Mouse (Mus musculus) embryonic facial prominence, embryonic 14.5 days (tissue): ENCODE measurements at regions not wholly inside any gene's neighbourhood (a gene's known extent, or its start where the extent isn't known, plus 50 kb on each side); places are given as distances from the start of the nearest gene placed in this dataset.

Source experiments
- ATAC-seq: fragments of 200-750 bp; cut with Nextera tagmentation; 2 replicates; pipeline ENCODE4 v1.8.0; 2017; ENCODE audit warnings: low read depth, moderate number of reproducible peaks, moderate TSS enrichment
- DNase-seq: peaks from one replicate; pipeline ENCODE4 v3.0.0-alpha.2; 2015; ENCODE audit warnings: low spot score
- H3K27ac ChIP-seq: fragments of 300-500 bp; sonication (generic); replicated peaks from 2 replicates; pipeline ENCODE4 v1.5.1; 2014; ENCODE audit warnings: low read depth, mild to moderate bottlenecking, low read length, moderate library complexity
- H3K27me3 ChIP-seq: fragments of 300-500 bp; sonication (generic); replicated peaks from 2 replicates; pipeline ENCODE4 v1.6.1; 2014; ENCODE audit warnings: low read length; ENCODE audit not compliant: control insufficient read depth, insufficient read depth
- H3K36me3 ChIP-seq: fragments of 300-500 bp; sonication (generic); 2 replicates; pipeline ENCODE4 v1.6.1; 2014; ENCODE audit warnings: low read length, mixed read lengths; ENCODE audit not compliant: control insufficient read depth, insufficient read depth
- H3K4me1 ChIP-seq: fragments of 300-500 bp; sonication (generic); 2 replicates; pipeline ENCODE4 v1.6.1; 2014; ENCODE audit warnings: antibody characterized with exemption, low read length; ENCODE audit not compliant: control insufficient read depth, insufficient read depth
- H3K4me2 ChIP-seq: fragments of 300-500 bp; sonication (generic); 2 replicates; pipeline ENCODE4 v1.6.1; 2014; ENCODE audit warnings: low read depth, mild to moderate bottlenecking, low read length, moderate library complexity, mixed read lengths
- H3K4me3 ChIP-seq: fragments of 300-500 bp; sonication (generic); 2 replicates; pipeline ENCODE4 v1.5.1; 2014; ENCODE audit warnings: low read depth, mild to moderate bottlenecking, low read length
- H3K9ac ChIP-seq: fragments of 300-500 bp; sonication (generic); 2 replicates; pipeline ENCODE4 v1.6.1; 2014; ENCODE audit warnings: low read depth, mild to moderate bottlenecking, low read length, moderate library complexity, mixed read lengths
- H3K9me3 ChIP-seq: fragments of 300-500 bp; sonication (generic); 2 replicates; pipeline ENCODE4 v1.6.1; 2016; ENCODE audit warnings: low read length; ENCODE audit not compliant: control insufficient read depth
- WGBS: fragments of 180-500 bp; shearing (Covaris S2); extraction: QIAGEN DNeasy Blood & Tissue Kit; methylation state at CpG from one replicate; pipeline ENCODE4 v1.1.7; 2014; 5-methylcytosine and 5-hydroxymethylcytosine counted together

- no peak for DNase-seq
- Histone ChIP-seq H3K4me2 (no peak overlapping the region), H3K4me3 (no peak overlapping the region), H3K36me3 (no peaks in the 10 kb centered on the region), H3K9ac (no peak overlapping the region), H3K27me3 (no peaks in the 10 kb centered on the region), H3K4me1 (peaks cover 11% of the 10 kb centered on the region), H3K9me3 (no peaks in the 10 kb centered on the region), H3K27ac (no peak overlapping the region)
- ATAC-seq = no peak
- WGBS = 83% methylated on average over 3 of the region's 3 CpGs
These were observed 88.8 kb upstream of the Selenok start for GRCm38 (mm10) chr14:29879283-29879682.

- Histone ChIP-seq H3K27ac (peak overlapping the region; percentile 59), H3K9me3 (no peaks in the 10 kb centered on the region), H3K4me1 (peaks cover 6% of the 10 kb centered on the region), H3K9ac (no peak overlapping the region), H3K36me3 (no peaks in the 10 kb centered on the region), H3K4me2 (no peak overlapping the region), H3K27me3 (no peaks in the 10 kb centered on the region), H3K4me3 (no peak overlapping the region)
- WGBS = 50% methylated on average over 11 of the region's 11 CpGs
- no peak for ATAC-seq
- DNase-seq = peak; percentile 22
These were observed 85.3 kb upstream of the Selenok start for GRCm38 (mm10) chr14:29882666-29883344.

DNA sequence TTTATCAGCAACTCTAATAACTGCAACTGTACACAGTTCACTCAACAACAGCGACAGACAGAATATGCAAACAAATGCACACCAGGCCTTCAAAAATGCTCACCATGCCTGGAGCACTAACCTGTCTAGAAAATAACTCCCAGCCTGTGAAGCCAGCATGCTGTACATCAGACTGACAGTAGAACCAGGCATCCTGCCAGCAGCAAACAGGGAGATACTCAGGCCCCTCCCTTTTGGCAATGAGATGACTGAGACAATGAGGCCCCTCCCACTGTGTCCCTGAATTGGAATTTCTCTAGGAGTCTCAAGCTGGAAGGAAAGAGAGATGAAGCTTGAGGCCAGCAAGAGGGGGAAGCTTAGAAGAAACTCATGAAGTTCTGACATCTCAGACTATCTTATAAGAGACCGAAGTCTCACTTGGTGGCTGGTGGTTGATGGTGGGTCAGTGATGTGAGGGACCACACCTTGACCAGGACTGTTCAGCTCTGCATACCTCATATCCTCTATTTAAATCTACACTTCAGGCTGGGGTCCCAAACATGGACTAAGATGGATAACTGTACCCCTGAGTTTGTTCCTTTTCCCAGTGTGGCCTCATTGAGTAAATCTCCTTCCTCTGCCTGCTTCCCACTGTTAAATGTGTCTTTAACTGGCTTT, 72.6 kb upstream of the Selenok start:
- Histone ChIP-seq H3K9ac (no peak overlapping the region), H3K4me1 (peaks cover 13% of the 10 kb centered on the region), H3K9me3 (no peaks in the 10 kb centered on the region), H3K27ac (0 out of 2 replicates have a peak overlapping the region, but pooled peaks have one; percentile 36), H3K4me2 (no peak overlapping the region), H3K36me3 (no peaks in the 10 kb centered on the region), H3K4me3 (no peak overlapping the region), H3K27me3 (no peaks in the 10 kb centered on the region)
- DNase-seq (peak; percentile 95), ATAC-seq (peak; percentile 77)
- WGBS = 80% methylated on average over 2 of the region's 2 CpGs

GRCm38 (mm10) chr14:29895989-29896675, 72.0 kb upstream of the Selenok start:
- WGBS = 68% methylated on average over 6 of the region's 6 CpGs
- ATAC-seq = no peak
- no peaks in the 10 kb centered on the region for H3K27me3 ChIP-seq
- H3K9ac ChIP-seq = no peak overlapping the region
- no peak overlapping the region for H3K4me2 ChIP-seq
- 0 out of 2 replicates have a peak overlapping the region, but pooled peaks have one; percentile 36 for H3K27ac ChIP-seq
- DNase-seq = no peak
- H3K4me1 ChIP-seq = peaks cover 13% of the 10 kb centered on the region
- H3K9me3 ChIP-seq = no peaks in the 10 kb centered on the region
- H3K4me3 ChIP-seq = no peak overlapping the region
- no peaks in the 10 kb centered on the region for H3K36me3 ChIP-seq

- H3K27me3 ChIP-seq = no peaks in the 10 kb centered on the region
- no peaks in the 10 kb centered on the region for H3K36me3 ChIP-seq
- no peak overlapping the region for H3K9ac ChIP-seq
- 78% methylated on average over 6 of the region's 6 CpGs for WGBS
- no peak overlapping the region for H3K4me2 ChIP-seq
- no peak overlapping the region for H3K27ac ChIP-seq
- H3K4me1 ChIP-seq = peaks cover 1% of the 10 kb centered on the region; the same call in 1 of the 2 replicates
- no peaks in the 10 kb centered on the region for H3K9me3 ChIP-seq
- ATAC-seq (no peak), DNase-seq (no peak)
- H3K4me3 ChIP-seq = no peak overlapping the region
These were observed 67.2 kb upstream of the Selenok start for GRCm38 (mm10) chr14:29900931-29901330.

DNA sequence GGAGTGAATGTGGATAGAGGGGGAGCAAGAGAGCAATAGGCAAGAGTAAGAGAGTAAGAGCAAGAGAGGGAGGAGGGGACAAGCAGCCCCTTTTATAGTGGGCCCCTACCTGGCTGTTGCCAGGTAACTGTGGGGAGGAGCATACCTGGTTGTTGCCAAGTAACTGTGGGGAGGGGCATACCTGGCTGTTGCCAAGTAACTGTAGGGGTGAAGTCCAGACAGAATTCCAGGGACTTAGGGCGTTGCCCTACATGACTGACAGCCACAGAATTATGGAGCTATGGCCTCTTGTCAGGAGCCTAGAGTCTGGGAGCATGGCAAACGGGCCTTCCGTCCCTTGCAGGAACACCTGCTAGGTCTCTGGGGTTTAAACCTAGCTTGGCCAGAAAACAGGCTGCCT, 64.5 kb upstream of the Selenok start:
- Histone ChIP-seq H3K4me1 (no peaks in the 10 kb centered on the region), H3K9ac (no peak overlapping the region), H3K9me3 (no peaks in the 10 kb centered on the region), H3K27ac (no peak overlapping the region), H3K4me3 (no peak overlapping the region), H3K27me3 (no peaks in the 10 kb centered on the region), H3K4me2 (no peak overlapping the region), H3K36me3 (no peaks in the 10 kb centered on the region)
- WGBS = 66% methylated on average over 3 of the region's 3 CpGs
- ATAC-seq (no peak), DNase-seq (no peak)

GRCm38 (mm10) chr14:29904856-29905255, 63.3 kb upstream of the Selenok start:
- Histone ChIP-seq H3K4me1 (no peaks in the 10 kb centered on the region), H3K36me3 (no peaks in the 10 kb centered on the region), H3K4me3 (no peak overlapping the region), H3K27me3 (no peaks in the 10 kb centered on the region), H3K4me2 (no peak overlapping the region), H3K27ac (no peak overlapping the region), H3K9ac (no peak overlapping the region), H3K9me3 (no peaks in the 10 kb centered on the region)
- DNase-seq = no peak
- no peak for ATAC-seq
- 64% methylated on average over 6 of the region's 6 CpGs for WGBS

DNA sequence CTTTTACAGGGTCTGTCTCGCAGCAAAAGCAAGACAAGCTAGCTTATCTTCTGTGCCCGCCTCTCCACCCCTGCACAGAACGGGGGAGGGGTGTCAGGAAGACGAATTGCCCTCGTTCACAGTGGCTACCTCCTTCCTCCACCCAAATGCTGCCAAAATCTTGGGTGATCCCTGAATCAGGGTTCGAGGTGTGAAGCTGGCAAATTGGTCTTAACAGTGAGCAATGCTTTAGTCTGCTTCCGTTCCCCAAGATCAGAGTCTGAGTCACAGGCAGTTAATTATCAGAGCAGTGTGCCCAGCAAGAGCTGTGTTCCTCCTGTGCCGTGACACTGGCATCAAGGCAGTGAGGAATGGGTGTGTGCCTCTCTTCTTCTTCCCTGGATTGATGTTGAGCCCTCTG, 58.4 kb upstream of the Selenok start:
- 56% methylated on average over 8 of the region's 8 CpGs for WGBS
- H3K9ac ChIP-seq = no peak overlapping the region
- no peak for DNase-seq
- H3K4me3 ChIP-seq = no peak overlapping the region
- no peak for ATAC-seq
- no peaks in the 10 kb centered on the region for H3K4me1 ChIP-seq
- no peaks in the 10 kb centered on the region for H3K9me3 ChIP-seq
- no peaks in the 10 kb centered on the region for H3K27me3 ChIP-seq
- H3K27ac ChIP-seq = no peak overlapping the region
- H3K4me2 ChIP-seq = no peak overlapping the region
- H3K36me3 ChIP-seq = no peaks in the 10 kb centered on the region
